Comparison of ENCODE assay signal across 24 mouse cellular contexts in genomic region chr2:178321271-178321670, GRCm38 (mm10).
DNase-seq lines count a peak whose midpoint lies in the region; ATAC-seq lines count a peak whose summit lies in the region.
"Had no signal": no experiment of that assay in that cellular context is flagged by ENCODE, and none has a peak within 500 bp of the region (broad histone marks: within the 10 kb centered on the region; RNA-seq: fewer than 3 reads in every experiment).

No protein-coding gene starts in this region.

- no peak overlapping the region for H3K9ac ChIP-seq in hindbrain, embryonic 12.5 days
- H3K9ac ChIP-seq: forebrain, postnatal 0 days; limb, embryonic 15.5 days; midbrain, embryonic 12.5 days; neural tube, embryonic 12.5 days had no signal

- no peaks in the 10 kb centered on the region for H3K4me1 ChIP-seq in hindbrain, embryonic 10.5 days (replicated peaks)
- no peaks in the 10 kb centered on the region for H3K4me1 ChIP-seq in hindbrain, embryonic 12.5 days
- no peaks in the 10 kb centered on the region for H3K4me1 ChIP-seq in limb, embryonic 10.5 days
- H3K4me1 ChIP-seq: forebrain, embryonic 10.5 days; heart, embryonic 10.5 days; limb, embryonic 15.5 days; midbrain, embryonic 12.5 days; neural tube, embryonic 12.5 days had no signal

- no peaks in the 10 kb centered on the region for H3K9me3 ChIP-seq in hindbrain, embryonic 10.5 days
- H3K9me3 ChIP-seq in hindbrain, embryonic 12.5 days (replicated peaks): no peaks in the 10 kb centered on the region
- no peaks in the 10 kb centered on the region for H3K9me3 ChIP-seq in limb, embryonic 10.5 days (replicated peaks)
- H3K9me3 ChIP-seq: forebrain, embryonic 10.5 days; heart, embryonic 10.5 days; limb, embryonic 15.5 days; midbrain, embryonic 12.5 days; neural tube, embryonic 12.5 days had no signal

- no peak for ATAC-seq in hindbrain, embryonic 12.5 days (ENCODE audit: low FRiP score)
- ATAC-seq in monocyte, adult 5-6 weeks (replicated peaks; ENCODE audit: insufficient number of reproducible peaks, low FRiP score, low TSS enrichment, poor library complexity, severe bottlenecking): no peak
- ATAC-seq: forebrain, postnatal 0 days; hindbrain, postnatal 0 days; lung, postnatal 0 days had no signal

- peak; percentile 2 for DNase-seq in hindbrain, embryonic 10.5 days (ENCODE audit: low spot score)
- DNase-seq in NIH3T3 (ENCODE audit: low read depth): peak; percentile 37
- DNase-seq in brain, adult 2 months (ENCODE audit: low read depth, low spot score): peak; percentile 87
- peak; percentile 9 for DNase-seq in limb, embryonic 10.5 days (ENCODE audit: low spot score)
- DNase-seq in spleen, adult 18-20 months: no peak
- DNase-seq: adrenal gland, adult 2 months; cerebellum, postnatal 10 days; forebrain, postnatal 0 days; gastrocnemius, postnatal 10 days; heart, postnatal 14 days; kidney, adult 2 months; kidney, postnatal 10 days; layer of hippocampus, postnatal 36 days; thymus, postnatal 25 days had no signal

- no peak overlapping the region for H3K4me3 ChIP-seq in hindbrain, embryonic 10.5 days
- no peak overlapping the region for H3K4me3 ChIP-seq in hindbrain, embryonic 12.5 days
- H3K4me3 ChIP-seq in limb, embryonic 10.5 days: no peak overlapping the region
- H3K4me3 ChIP-seq: forebrain, embryonic 10.5 days; heart, embryonic 10.5 days; layer of hippocampus, adult 2 months; limb, embryonic 15.5 days; midbrain, embryonic 12.5 days; neural tube, embryonic 12.5 days had no signal

- H3K27me3 ChIP-seq in hindbrain, embryonic 10.5 days (ENCODE audit: insufficient read depth, poor library complexity, severe bottlenecking): no peaks in the 10 kb centered on the region
- H3K27me3 ChIP-seq in hindbrain, embryonic 12.5 days: no peaks in the 10 kb centered on the region
- no peaks in the 10 kb centered on the region for H3K27me3 ChIP-seq in limb, embryonic 10.5 days (ENCODE audit: low read depth, poor library complexity, severe bottlenecking)
- H3K27me3 ChIP-seq: limb, embryonic 15.5 days; midbrain, embryonic 12.5 days; neural tube, embryonic 12.5 days had no signal

- no peak overlapping the region for H3K27ac ChIP-seq in hindbrain, embryonic 10.5 days
- H3K27ac ChIP-seq in hindbrain, embryonic 12.5 days: no peak overlapping the region
- no peak overlapping the region for H3K27ac ChIP-seq in limb, embryonic 10.5 days
- H3K27ac ChIP-seq: forebrain, embryonic 10.5 days; heart, embryonic 10.5 days; hindbrain, postnatal 0 days; layer of hippocampus, adult 2 months; limb, embryonic 15.5 days; midbrain, embryonic 12.5 days; neural tube, embryonic 12.5 days had no signal

- H3K4me2 ChIP-seq in hindbrain, embryonic 12.5 days (replicated peaks): no peak overlapping the region
- H3K4me2 ChIP-seq: limb, embryonic 15.5 days; midbrain, embryonic 12.5 days; neural tube, embryonic 12.5 days had no signal

- H3K36me3 ChIP-seq in hindbrain, embryonic 10.5 days: no peaks in the 10 kb centered on the region
- H3K36me3 ChIP-seq in hindbrain, embryonic 12.5 days: no peaks in the 10 kb centered on the region
- no peaks in the 10 kb centered on the region for H3K36me3 ChIP-seq in limb, embryonic 10.5 days
- H3K36me3 ChIP-seq: forebrain, embryonic 10.5 days; heart, embryonic 10.5 days; limb, embryonic 15.5 days; midbrain, embryonic 12.5 days; neural tube, embryonic 12.5 days had no signal

- WGBS in hindbrain, embryonic 10.5 days: 86% methylated on average over 10 of the region's 10 CpGs
- 89% methylated on average over 10 of the region's 10 CpGs for WGBS in hindbrain, embryonic 12.5 days
- WGBS in limb, embryonic 10.5 days: 88% methylated on average over 10 of the region's 10 CpGs

Comparison
In these comparisons a context has a peak if more than half of its experiments do, and no peak if none do; other contexts are left out.
1. DNase-seq: peak in hindbrain, embryonic 10.5 days (single experiment), NIH3T3 (single experiment), brain, adult 2 months (single experiment) and limb, embryonic 10.5 days (single experiment); none in spleen, adult 18-20 months (0 of 2).